Mouse (Mus musculus) heart, postnatal 0 days (tissue): ENCODE results near the gene Snx9. TPM values are rescaled to one million over a fixed set of nuclear protein-coding genes. Genes with fewer than 3 reads are reported as not detected.
A peak's percentile ranks its signal among the peaks of the same experiment; 100 is the strongest.

Experiments
- ATAC-seq: fragments of 200-750 bp; cut with Nextera tagmentation; 2 replicates; pipeline ENCODE4 v1.8.0; 2017; ENCODE audit warnings: low read depth, moderate number of reproducible peaks, moderate library complexity; ENCODE audit not compliant: insufficient read depth
- DNase-seq: peaks from one replicate; pipeline ENCODE4 v3.0.0-alpha.2; 2016; ENCODE audit warnings: low spot score
- H3K27ac ChIP-seq: fragments of 300-500 bp; sonication (generic); 2 replicates; pipeline ENCODE4 v1.5.1; 2014; ENCODE audit warnings: low read depth, mild to moderate bottlenecking
- H3K27me3 ChIP-seq: fragments of 300-500 bp; sonication (generic); 2 replicates; pipeline ENCODE4 v1.6.1; 2014; ENCODE audit warnings: low read length, mixed read lengths; ENCODE audit not compliant: control insufficient read depth, insufficient read depth
- H3K36me3 ChIP-seq: fragments of 300-500 bp; sonication (generic); replicated peaks from 2 replicates; pipeline ENCODE4 v1.6.1; 2014; ENCODE audit warnings: low read length, mixed read lengths; ENCODE audit not compliant: control insufficient read depth, insufficient read depth
- H3K4me1 ChIP-seq: fragments of 300-500 bp; sonication (generic); 2 replicates; pipeline ENCODE4 v1.6.1; 2014; ENCODE audit warnings: antibody characterized with exemption; ENCODE audit not compliant: control insufficient read depth, insufficient read depth
- H3K4me2 ChIP-seq: fragments of 300-500 bp; sonication (generic); 2 replicates; pipeline ENCODE4 v1.6.1; 2014; ENCODE audit warnings: low read depth, mild to moderate bottlenecking, low read length, moderate library complexity
- H3K4me3 ChIP-seq: fragments of 300-500 bp; sonication (generic); 2 replicates; pipeline ENCODE4 v1.5.1; 2014; ENCODE audit warnings: low read depth, low read length
- H3K9ac ChIP-seq: fragments of 300-500 bp; sonication (generic); replicated peaks from 2 replicates; pipeline ENCODE4 v1.6.1; 2014; ENCODE audit warnings: low read depth, low read length, mixed read lengths
- H3K9me3 ChIP-seq: fragments of 300-500 bp; sonication (generic); replicated peaks from 2 replicates; pipeline ENCODE4 v1.6.1; 2016; ENCODE audit warnings: low read length; ENCODE audit not compliant: control insufficient read depth
- CTCF ChIP-seq: IDR thresholded peaks from 2 replicates; pipeline ENCODE4 v1.5.1; 2016; ENCODE audit warnings: antibody characterized with exemption, control low read depth, low read depth
- EP300 ChIP-seq: IDR thresholded peaks from 2 replicates; pipeline ENCODE4 v1.6.1; 2016; ENCODE audit warnings: antibody characterized with exemption, low read depth
- WGBS: fragments of 180-500 bp; shearing (Covaris S2); extraction: QIAGEN DNeasy Blood & Tissue Kit; methylation state at CpG from one replicate; pipeline ENCODE4 v1.1.7; 2014; 5-methylcytosine and 5-hydroxymethylcytosine counted together
- polyA plus RNA-seq: library from polyadenylated mRNA; unstranded; fragments of >200 nt; fragmentation: Nextera tagmentation; extraction: Ambion mirVana; gene quantifications from 2 replicates; pipeline ENCODE4 v1.2.1, GENCODE M21; 2015
- total RNA-seq: library from RNA; depleted of rRNA; stranded (reverse); fragments of >200 nt; gene quantifications from 2 replicates; pipeline ENCODE4 v1.2.3, GENCODE M21; 2014; ENCODE audit warnings: low replicate concordance

Snx9 gene
- total and polyA plus RNA-seq, 2 experiments from 2014 or later, result 16.0 to 21.0 TPM

GRCm38 (mm10) chr17:5909681-5910080 is 68.6 kb downstream of the Snx9 start:
- no peak overlapping the region for H3K4me3 ChIP-seq
- no peaks in the 10 kb centered on the region for H3K27me3 ChIP-seq
- H3K9me3 ChIP-seq, result no peaks in the 10 kb centered on the region
- ATAC-seq (no peak), DNase-seq (no peak)
- no peak overlapping the region for H3K27ac ChIP-seq
- WGBS, result 97% methylated on average over 4 of the region's 4 CpGs
- peaks cover 64% of the 10 kb centered on the region for H3K36me3 ChIP-seq
- no peak overlapping the region for H3K9ac ChIP-seq
- H3K4me2 ChIP-seq, result no peak overlapping the region
- no peak for TF ChIP-seq EP300
- TF ChIP-seq CTCF, result no peak
- H3K4me1 ChIP-seq, result no peaks in the 10 kb centered on the region

GRCm38 (mm10) chr17:5911591-5911990 is 70.5 kb downstream of the Snx9 start:
- Histone ChIP-seq H3K4me2 (no peak overlapping the region), H3K27ac (no peak overlapping the region), H3K9ac (no peak overlapping the region), H3K4me1 (no peaks in the 10 kb centered on the region), H3K27me3 (no peaks in the 10 kb centered on the region), H3K36me3 (peaks cover 61% of the 10 kb centered on the region), H3K4me3 (no peak overlapping the region), H3K9me3 (no peaks in the 10 kb centered on the region)
- 84% methylated on average over 12 of the region's 12 CpGs for WGBS
- DNase-seq (no peak), ATAC-seq (no peak)
- TF ChIP-seq EP300, result no peak
- TF ChIP-seq CTCF, result no peak

GRCm38 (mm10) chr17:5912797-5913196 is 71.7 kb downstream of the Snx9 start:
- Histone ChIP-seq H3K4me3 (no peak overlapping the region), H3K36me3 (peaks cover 52% of the 10 kb centered on the region), H3K9ac (no peak overlapping the region), H3K9me3 (no peaks in the 10 kb centered on the region), H3K27me3 (no peaks in the 10 kb centered on the region), H3K4me1 (no peaks in the 10 kb centered on the region), H3K4me2 (no peak overlapping the region), H3K27ac (no peak overlapping the region)
- DNase-seq, result no peak
- no peak for ATAC-seq
- no peak for TF ChIP-seq EP300
- no peak for TF ChIP-seq CTCF
- 93% methylated on average over 4 of the region's 4 CpGs for WGBS

- Histone ChIP-seq H3K9ac (no peak overlapping the region), H3K4me3 (no peak overlapping the region), H3K4me2 (no peak overlapping the region), H3K9me3 (no peaks in the 10 kb centered on the region), H3K4me1 (no peaks in the 10 kb centered on the region), H3K27me3 (no peaks in the 10 kb centered on the region), H3K36me3 (peaks cover 52% of the 10 kb centered on the region), H3K27ac (no peak overlapping the region)
- 55% methylated on average over 5 of the region's 5 CpGs for WGBS
- ATAC-seq (no peak), DNase-seq (no peak)
- TF ChIP-seq CTCF (no peak), EP300 (no peak)
These were observed 73.1 kb downstream of the Snx9 start for GRCm38 (mm10) chr17:5914217-5914616.

- ATAC-seq, result no peak
- Histone ChIP-seq H3K4me3 (no peak overlapping the region), H3K4me1 (no peaks in the 10 kb centered on the region), H3K27me3 (no peaks in the 10 kb centered on the region), H3K9me3 (no peaks in the 10 kb centered on the region), H3K4me2 (no peak overlapping the region), H3K9ac (no peak overlapping the region), H3K36me3 (peaks cover 72% of the 10 kb centered on the region), H3K27ac (no peak overlapping the region)
- 91% methylated on average over 8 of the region's 8 CpGs for WGBS
- no peak for TF ChIP-seq EP300
- no peak for TF ChIP-seq CTCF
- no peak for DNase-seq
These were observed 80.8 kb downstream of the Snx9 start for GRCm38 (mm10) chr17:5921954-5922353.

GRCm38 (mm10) chr17:5923281-5923680 is 82.2 kb downstream of the Snx9 start:
- H3K27ac ChIP-seq, result no peak overlapping the region
- no peak overlapping the region for H3K9ac ChIP-seq
- no peak overlapping the region for H3K4me2 ChIP-seq
- no peaks in the 10 kb centered on the region for H3K9me3 ChIP-seq
- no peak for ATAC-seq
- no peaks in the 10 kb centered on the region for H3K4me1 ChIP-seq
- no peak overlapping the region for H3K4me3 ChIP-seq
- DNase-seq, result no peak
- 76% methylated on average over 9 of the region's 9 CpGs for WGBS
- TF ChIP-seq EP300, result no peak
- TF ChIP-seq CTCF, result peak; percentile 49
- peaks cover 79% of the 10 kb centered on the region for H3K36me3 ChIP-seq
- no peaks in the 10 kb centered on the region for H3K27me3 ChIP-seq
